ENCODE assay signal across 8 mouse cellular contexts in the genomic region with DNA sequence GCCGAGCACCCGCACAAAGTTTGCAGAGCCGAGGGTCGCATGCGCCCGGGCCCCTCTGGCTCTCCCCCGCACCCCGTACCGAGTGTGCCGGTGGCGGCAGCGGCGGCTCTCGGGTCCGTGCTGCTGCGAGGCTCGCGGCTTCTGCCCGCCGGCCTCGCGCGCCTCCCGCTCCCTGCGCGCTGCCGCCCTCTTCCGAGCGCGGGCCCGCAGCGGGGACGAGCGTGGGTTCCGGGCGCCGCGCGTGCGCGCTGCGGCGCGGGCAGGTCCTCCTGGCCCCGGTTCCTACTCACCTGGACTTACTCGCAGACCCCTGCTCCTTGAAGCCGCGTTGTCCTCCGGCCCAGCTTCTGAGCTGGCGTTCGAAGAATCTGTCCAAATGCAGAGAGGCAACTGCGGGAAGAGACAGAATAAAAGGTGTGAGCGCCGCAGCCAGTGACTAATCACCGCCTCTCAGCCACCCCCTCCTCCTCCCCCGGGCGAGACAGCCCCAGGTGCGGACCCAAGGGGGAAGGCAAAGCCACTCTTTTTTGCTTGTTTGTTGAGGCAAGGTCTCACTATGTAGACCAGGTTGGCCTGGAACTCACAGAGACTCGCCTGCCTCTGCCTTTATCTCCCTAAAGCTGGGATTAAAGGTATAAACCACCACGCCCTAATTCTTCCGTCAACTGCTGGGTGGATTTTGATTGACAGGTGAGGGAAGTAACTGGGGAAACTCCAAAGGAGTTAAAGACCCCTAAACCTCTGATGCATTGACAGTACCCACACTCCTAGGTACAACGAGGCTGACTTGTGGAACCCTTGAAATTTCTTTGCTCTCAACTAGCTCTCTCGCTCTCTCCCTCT. TPM values are rescaled to one million over a fixed set of nuclear protein-coding genes. Genes with fewer than 3 reads are reported as not detected.
A peak's percentile ranks its signal among the peaks of the same experiment; 100 is the strongest.
DNase-seq lines count a peak whose midpoint lies in the region; ATAC-seq lines count a peak whose summit lies in the region.

No protein-coding gene starts in this region.

- H3K9ac ChIP-seq in forebrain, embryonic 15.5 days (replicated peaks) = peak overlapping the region; percentile 70
- H3K9ac ChIP-seq in hindbrain, embryonic 14.5 days = peak overlapping the region; percentile 62
- H3K9ac ChIP-seq in limb, embryonic 12.5 days (replicated peaks) = peak overlapping the region; percentile 73
- H3K9ac ChIP-seq in midbrain, embryonic 13.5 days (replicated peaks) = peak overlapping the region; percentile 76
- H3K9ac ChIP-seq in stomach, embryonic 15.5 days = peak overlapping the region; percentile 65; the same call in 1 of the 2 replicates

- H3K27ac ChIP-seq in brown adipose tissue, adult 24 weeks (replicated peaks; ENCODE audit: low read depth, low read length) = no peak overlapping the region
- no peak overlapping the region for H3K27ac ChIP-seq in forebrain, embryonic 15.5 days (replicated peaks)
- no peak overlapping the region for H3K27ac ChIP-seq in hindbrain, embryonic 14.5 days
- no peak overlapping the region for H3K27ac ChIP-seq in limb, embryonic 12.5 days
- H3K27ac ChIP-seq in midbrain, embryonic 13.5 days = no peak overlapping the region
- H3K27ac ChIP-seq in stomach, embryonic 15.5 days = peak overlapping the region; percentile 33; the same call in 1 of the 2 replicates

- H3K9me3 ChIP-seq in forebrain, embryonic 15.5 days = no peaks in the 10 kb centered on the region
- H3K9me3 ChIP-seq in hindbrain, embryonic 14.5 days (ENCODE audit: control insufficient read depth, low read length) = no peaks in the 10 kb centered on the region
- H3K9me3 ChIP-seq in limb, embryonic 12.5 days = no peaks in the 10 kb centered on the region
- H3K9me3 ChIP-seq in midbrain, embryonic 13.5 days = no peaks in the 10 kb centered on the region
- H3K9me3 ChIP-seq in stomach, embryonic 15.5 days = no peaks in the 10 kb centered on the region

- no peaks in the 10 kb centered on the region for H3K36me3 ChIP-seq in forebrain, embryonic 15.5 days
- no peaks in the 10 kb centered on the region for H3K36me3 ChIP-seq in hindbrain, embryonic 14.5 days (replicated peaks; ENCODE audit: control insufficient read depth, insufficient read depth)
- no peaks in the 10 kb centered on the region for H3K36me3 ChIP-seq in limb, embryonic 12.5 days
- H3K36me3 ChIP-seq in midbrain, embryonic 13.5 days = no peaks in the 10 kb centered on the region
- H3K36me3 ChIP-seq in stomach, embryonic 15.5 days = no peaks in the 10 kb centered on the region

- peak; percentile 78 for ATAC-seq in forebrain, embryonic 15.5 days (replicated peaks)
- peak; percentile 69 for ATAC-seq in hindbrain, embryonic 14.5 days (ENCODE audit: low FRiP score)
- 0 out of 2 replicates have a peak, but pooled peaks have one; percentile 17 for ATAC-seq in limb, embryonic 12.5 days (ENCODE audit: insufficient number of reproducible peaks, insufficient read depth, low FRiP score, low TSS enrichment, low read depth)
- peak; percentile 81 for ATAC-seq in midbrain, embryonic 13.5 days
- ATAC-seq in stomach, embryonic 15.5 days (ENCODE audit: insufficient read depth, low FRiP score, low read depth) = peak; percentile 62; the same call in 1 of the 2 replicates

- no peaks in the 10 kb centered on the region for H3K4me1 ChIP-seq in brown adipose tissue, adult 24 weeks (ENCODE audit: control insufficient read depth, insufficient read depth, insufficient read length, low read length)
- peaks cover 37% of the 10 kb centered on the region for H3K4me1 ChIP-seq in forebrain, embryonic 15.5 days
- H3K4me1 ChIP-seq in hindbrain, embryonic 14.5 days (replicated peaks; ENCODE audit: control insufficient read depth, insufficient read depth, low read length) = peaks cover 10% of the 10 kb centered on the region; the same call in 1 of the 2 replicates
- peaks cover 21% of the 10 kb centered on the region for H3K4me1 ChIP-seq in limb, embryonic 12.5 days (replicated peaks)
- H3K4me1 ChIP-seq in midbrain, embryonic 13.5 days (replicated peaks) = peaks cover 29% of the 10 kb centered on the region
- peaks cover 12% of the 10 kb centered on the region; the same call in 1 of the 2 replicates for H3K4me1 ChIP-seq in stomach, embryonic 15.5 days

- 2% methylated on average over 63 of the region's 63 CpGs for WGBS in forebrain, embryonic 15.5 days
- 4% methylated on average over 45 of the region's 63 CpGs for WGBS in hindbrain, embryonic 14.5 days
- 2% methylated on average over 63 of the region's 63 CpGs for whole genome bisulfite sequencing in limb, embryonic 12.5 days
- 3% methylated on average over 57 of the region's 63 CpGs for WGBS in midbrain, embryonic 13.5 days
- 2% methylated on average over 48 of the region's 63 CpGs for WGBS in stomach, embryonic 15.5 days

- H3K4me2 ChIP-seq in forebrain, embryonic 15.5 days (replicated peaks) = peak overlapping the region; percentile 87
- peak overlapping the region; percentile 85 for H3K4me2 ChIP-seq in hindbrain, embryonic 14.5 days (replicated peaks)
- peak overlapping the region; percentile 79 for H3K4me2 ChIP-seq in limb, embryonic 12.5 days
- peak overlapping the region; percentile 94 for H3K4me2 ChIP-seq in midbrain, embryonic 13.5 days (replicated peaks)
- H3K4me2 ChIP-seq in stomach, embryonic 15.5 days = peak overlapping the region; percentile 68

- no peaks in the 10 kb centered on the region for H3K27me3 ChIP-seq in forebrain, embryonic 15.5 days
- peaks cover 32% of the 10 kb centered on the region for H3K27me3 ChIP-seq in hindbrain, embryonic 14.5 days (ENCODE audit: control insufficient read depth, insufficient read depth, low read length)
- H3K27me3 ChIP-seq in limb, embryonic 12.5 days = peaks cover 48% of the 10 kb centered on the region
- H3K27me3 ChIP-seq in midbrain, embryonic 13.5 days = peaks cover 49% of the 10 kb centered on the region
- no peaks in the 10 kb centered on the region; the same call in 1 of the 2 replicates for H3K27me3 ChIP-seq in stomach, embryonic 15.5 days (replicated peaks)

- H3K4me3 ChIP-seq in brown adipose tissue, adult 24 weeks (ENCODE audit: insufficient read depth, low read depth, low read length) = peak overlapping the region; percentile 88
- H3K4me3 ChIP-seq in forebrain, embryonic 15.5 days = peak overlapping the region; percentile 76
- H3K4me3 ChIP-seq in hindbrain, embryonic 14.5 days (replicated peaks; ENCODE audit: low read length) = peak overlapping the region; percentile 63
- peak overlapping the region; percentile 73 for H3K4me3 ChIP-seq in limb, embryonic 12.5 days (replicated peaks)
- H3K4me3 ChIP-seq in midbrain, embryonic 13.5 days (replicated peaks) = peak overlapping the region; percentile 62
- peak overlapping the region; percentile 56 for H3K4me3 ChIP-seq in stomach, embryonic 15.5 days (replicated peaks)

- peak; percentile 43 for DNase-seq in layer of hippocampus, adult 11-12 months (ENCODE audit: low spot score)
- DNase-seq in layer of hippocampus, adult 9-11 months = no peak
- peak; percentile 76 for DNase-seq in hindbrain, embryonic 14.5 days (ENCODE audit: low spot score)

RNA-seq across cellular contexts. Expression of gene Dusp14, which starts 0.6 kb away (rescaled TPM):
- polyA plus RNA-seq in brown adipose tissue, adult 24 weeks (2012; ENCODE audit: insufficient read depth, insufficient read length, missing spikeins) = 6.8 and 8.1 TPM in 2 replicates
- 31.7 and 33.2 TPM in 2 replicates for polyA plus RNA-seq in forebrain, embryonic 15.5 days (2015; fragmentation: Nextera tagmentation; extraction: Ambion mirVana)
- polyA plus RNA-seq in hindbrain, embryonic 14.5 days (2014; fragmentation: Nextera tagmentation; extraction: Ambion mirVana) = 11.3 and 13.7 TPM in 2 replicates
- polyA plus RNA-seq in limb, embryonic 12.5 days (2016; fragmentation: Nextera tagmentation; extraction: Ambion mirVana) = 9.6 TPM in 2 replicates
- polyA plus RNA-seq in midbrain, embryonic 13.5 days (2015; fragmentation: Nextera tagmentation; extraction: Ambion mirVana) = 8.2 and 9.1 TPM in 2 replicates
- 13.5 and 19.5 TPM in 2 replicates for polyA plus RNA-seq in stomach, embryonic 15.5 days (2015; fragmentation: Nextera tagmentation; extraction: Ambion mirVana)

Comparison
In these comparisons a context has a peak if more than half of its experiments do, and no peak if none do; other contexts are left out.
1. ATAC-seq: peak in every context shown above with its lines; median percentile 81 in midbrain, embryonic 13.5 days; 78 in forebrain, embryonic 15.5 days; 69 in hindbrain, embryonic 14.5 days; 62 in stomach, embryonic 15.5 days; 17 in limb, embryonic 12.5 days.